Mouse (Mus musculus) Patski (cell line): Measurements from ENCODE around the gene Serinc3. TPM values are rescaled to one million over a fixed set of nuclear protein-coding genes. Genes with fewer than 3 reads are reported as not detected.
"Not testable (repeated sequence)": the region's sequence is repeated elsewhere in the genome, so short reads cannot be mapped to it uniquely, and the experiment has no call there.

Source experiments
- ATAC-seq: fragments of 100-300 bp; one replicate; pipeline ENCODE4 v1.8.0; 2021
- CTCF ChIA-PET: fragments of 350-600 bp; sonication (Branson Sonifier 250); formaldehyde crosslinking; loops from one replicate; lab custom pipeline; 2022; ENCODE audit warnings: inconsistent platforms; lab: Charles Lee
- POLR2A ChIA-PET: fragments of 350-600 bp; sonication (Branson Sonifier 250); formaldehyde crosslinking; loops from one replicate; lab custom pipeline; 2022; ENCODE audit warnings: antibody characterized with exemption, inconsistent platforms; lab: Charles Lee
- DNase-seq: peaks from one replicate; pipeline ENCODE4 v3.0.0-alpha.2; 2011; ENCODE audit warnings: low read depth, low spot score
- H3K27me3 ChIP-seq: fragments of 371-371 bp; one replicate; pipeline ENCODE4 v1.5.1; 2021
- CTCF ChIP-seq: fragments of 100-300 bp; IDR thresholded peaks from one replicate; pipeline ENCODE4 v1.5.1; 2021
- in situ Hi-C: fragments of 300-500 bp; cut with MboI; formaldehyde crosslinking; loops from 3 replicates; pipeline ENCODE4 v1.11.1; 2018; ENCODE audit warnings: low pct_unique_long_range_greater_than_20kb, mixed read lengths
- polyA plus RNA-seq: library from polyadenylated mRNA; unstranded; gene quantifications from one replicate; pipeline ENCODE4 v1.2.3, GENCODE M21; 2021

Gene Serinc3
- polyA plus RNA-seq, result 238 TPM

- ATAC-seq, result peak; percentile 96
- POLR2A ChIA-PET, result interaction anchor here (0.8 to 1.4 kb wide), 3 partner anchors 16 to 27 kb away, joined by 3 to 4 read pairs (median 3); no protein-coding TSS in a partner anchor
- H3K27me3 ChIP-seq, result no peaks in the 10 kb centered on the region
- in situ Hi-C loops, result no loop called here
- CTCF ChIA-PET, result interaction anchor here (1.0 to 3.1 kb wide), 5 partner anchors 12 to 74 kb away, joined by 3 to 16 read pairs (median 5); partner anchors contain the start of gene Pkig
- DNase-seq, result peak; percentile 72
- peak; percentile 60 for TF ChIP-seq CTCF
Measured at GRCm38 (mm10) chr2:163644575-163645385, at the start of gene Serinc3. Gene Serinc3, minus strand, starts transcription at chr2:163645131.

GRCm38 (mm10) chr2:163693716-163694314, 48.9 kb upstream of the Serinc3 start:
- ATAC-seq (no peak), DNase-seq (no peak)
- ChIA-PET POLR2A (no interaction called here), CTCF (no interaction called here)
- TF ChIP-seq CTCF, result no peak
- H3K27me3 ChIP-seq, result no peaks in the 10 kb centered on the region
- in situ Hi-C loops, result no loop called here

GRCm38 (mm10) chr2:163692873-163693612, 48.1 kb upstream of the Serinc3 start:
- H3K27me3 ChIP-seq, result no peaks in the 10 kb centered on the region
- ChIA-PET POLR2A (no interaction called here), CTCF (no interaction called here)
- in situ Hi-C loops, result no loop called here
- no peak for TF ChIP-seq CTCF
- ATAC-seq, result no peak
- no peak for DNase-seq

GRCm38 (mm10) chr2:163691846-163692605, 47.1 kb upstream of the Serinc3 start:
- DNase-seq (no peak), ATAC-seq (no peak)
- POLR2A ChIA-PET, result no interaction called here
- in situ Hi-C loops, result no loop called here
- CTCF ChIA-PET, result interaction anchor here (1.1 kb wide), 1 partner anchor 16 kb away, joined by 4 read pairs; no protein-coding TSS in a partner anchor
- TF ChIP-seq CTCF, result no peak
- no peaks in the 10 kb centered on the region for H3K27me3 ChIP-seq

- ATAC-seq (no peak), DNase-seq (no peak)
- ChIA-PET POLR2A (interaction anchor here (0.5 kb wide), 1 partner anchor 47 kb away, joined by 3 read pairs; no protein-coding TSS in a partner anchor), CTCF (interaction anchor here (1.1 kb wide), 1 partner anchor 15 kb away, joined by 4 read pairs; no protein-coding TSS in a partner anchor)
- in situ Hi-C loops, result no loop called here
- no peaks in the 10 kb centered on the region for H3K27me3 ChIP-seq
- no peak for TF ChIP-seq CTCF
Measured at GRCm38 (mm10) chr2:163690409-163691304, 45.7 kb upstream of the Serinc3 start.

- ChIA-PET POLR2A (no interaction called here), CTCF (interaction anchor here (0.9 kb wide), 1 partner anchor 20 kb away, joined by 3 read pairs; no protein-coding TSS in a partner anchor)
- ATAC-seq (no peak), DNase-seq (no peak)
- H3K27me3 ChIP-seq, result no peaks in the 10 kb centered on the region
- TF ChIP-seq CTCF, result no peak
- in situ Hi-C loops, result no loop called here
Measured at GRCm38 (mm10) chr2:163689771-163690170, 44.8 kb upstream of the Serinc3 start.

- in situ Hi-C loops, DNase-seq, ATAC-seq, H3K27me3 ChIP-seq, POLR2A ChIA-PET, CTCF ChIA-PET: not testable (repeated sequence)
Measured at GRCm38 (mm10) chr2:163688377-163688776, 43.4 kb upstream of the Serinc3 start.

- H3K27me3 ChIP-seq, result no peaks in the 10 kb centered on the region
- ChIA-PET CTCF (interaction anchor here (2.0 kb wide), 1 partner anchor 12 kb away, joined by 5 read pairs; no protein-coding TSS in a partner anchor), POLR2A (no interaction called here)
- ATAC-seq, result no peak
- no peak for DNase-seq
- in situ Hi-C loops, result no loop called here
- TF ChIP-seq CTCF, result no peak
Measured at GRCm38 (mm10) chr2:163686886-163687285, 42.0 kb upstream of the Serinc3 start.

GRCm38 (mm10) chr2:163686233-163686632, 41.3 kb upstream of the Serinc3 start:
- no peak for ATAC-seq
- ChIA-PET CTCF (interaction anchor here (0.8 to 2.0 kb wide), 2 partner anchors 9 to 13 kb away, joined by 3 to 5 read pairs; no protein-coding TSS in a partner anchor), POLR2A (no interaction called here)
- TF ChIP-seq CTCF, result no peak
- no peak for DNase-seq
- no peaks in the 10 kb centered on the region for H3K27me3 ChIP-seq
- in situ Hi-C loops, result no loop called here
